Mouse (Mus musculus): ENCODE measurements at regions not wholly inside any gene's neighbourhood (a gene's known extent, or its start where the extent isn't known, plus 50 kb on each side); places are given as distances from the start of the nearest gene placed in this dataset.

GRCm38 (mm10) chr8:9152313-9152925 is 462.1 kb upstream of the Arglu1 start:
- in situ Hi-C loops (cut with MboI), result no loop called here

- in situ Hi-C loops (cut with MboI), result no loop called here
These were observed 454.0 kb upstream of the Arglu1 start for GRCm38 (mm10) chr8:9144362-9144761.

- in situ Hi-C loops (cut with MboI), result no loop called here
These were observed 449.5 kb upstream of the Arglu1 start for GRCm38 (mm10) chr8:9139781-9140180.

- in situ Hi-C loops (cut with MboI), result no loop called here
These were observed 448.8 kb upstream of the Arglu1 start for GRCm38 (mm10) chr8:9139059-9139620.

- in situ Hi-C loops (cut with MboI), result no loop called here
These were observed 443.4 kb upstream of the Arglu1 start for GRCm38 (mm10) chr8:9133758-9134157.

GRCm38 (mm10) chr8:9132612-9133218 is 442.4 kb upstream of the Arglu1 start:
- in situ Hi-C loops (cut with MboI), result no loop called here

GRCm38 (mm10) chr8:9131249-9131648 is 440.9 kb upstream of the Arglu1 start:
- in situ Hi-C loops (cut with MboI), result no loop called here

- in situ Hi-C loops (cut with MboI), result no loop called here
These were observed 434.2 kb upstream of the Arglu1 start for GRCm38 (mm10) chr8:9124503-9124902.

- in situ Hi-C loops (cut with MboI), result no loop called here
These were observed 427.8 kb upstream of the Arglu1 start for GRCm38 (mm10) chr8:9117809-9118737.

- in situ Hi-C loops (cut with MboI), result no loop called here
These were observed 405.7 kb upstream of the Arglu1 start for GRCm38 (mm10) chr8:9095980-9096379.

- in situ Hi-C loops (cut with MboI), result no loop called here
These were observed 403.7 kb upstream of the Arglu1 start for GRCm38 (mm10) chr8:9094002-9094401.

GRCm38 (mm10) chr8:9093356-9093755 is 403.0 kb upstream of the Arglu1 start:
- in situ Hi-C loops (cut with MboI), result no loop called here

GRCm38 (mm10) chr8:9072724-9073123 is 382.4 kb upstream of the Arglu1 start:
- in situ Hi-C loops (cut with MboI), result no loop called here

- in situ Hi-C loops (cut with MboI), result no loop called here
These were observed 382.0 kb upstream of the Arglu1 start for GRCm38 (mm10) chr8:9072286-9072685.

- in situ Hi-C loops (cut with MboI), result no loop called here
These were observed 380.6 kb upstream of the Arglu1 start for GRCm38 (mm10) chr8:9070953-9071352.

- in situ Hi-C loops (cut with MboI), result no loop called here
These were observed 379.5 kb upstream of the Arglu1 start for GRCm38 (mm10) chr8:9069845-9070244.

GRCm38 (mm10) chr8:9067731-9068130 is 377.4 kb upstream of the Arglu1 start:
- in situ Hi-C loops (cut with MboI), result no loop called here

- in situ Hi-C loops (cut with MboI), result no loop called here
These were observed 369.8 kb upstream of the Arglu1 start for GRCm38 (mm10) chr8:9060166-9060565.

- in situ Hi-C loops (cut with MboI), result no loop called here
These were observed 365.1 kb upstream of the Arglu1 start for GRCm38 (mm10) chr8:9055416-9055819.

GRCm38 (mm10) chr8:9054801-9055200 is 364.5 kb upstream of the Arglu1 start:
- in situ Hi-C loops (cut with MboI), result no loop called here

- in situ Hi-C loops (cut with MboI), result no loop called here
These were observed 361.4 kb upstream of the Arglu1 start for GRCm38 (mm10) chr8:9051699-9052098.

GRCm38 (mm10) chr8:9050740-9051475 is 360.6 kb upstream of the Arglu1 start:
- in situ Hi-C loops (cut with MboI), result no loop called here
